9 mouse cellular contexts compared by ENCODE assay signal in the genomic region with DNA sequence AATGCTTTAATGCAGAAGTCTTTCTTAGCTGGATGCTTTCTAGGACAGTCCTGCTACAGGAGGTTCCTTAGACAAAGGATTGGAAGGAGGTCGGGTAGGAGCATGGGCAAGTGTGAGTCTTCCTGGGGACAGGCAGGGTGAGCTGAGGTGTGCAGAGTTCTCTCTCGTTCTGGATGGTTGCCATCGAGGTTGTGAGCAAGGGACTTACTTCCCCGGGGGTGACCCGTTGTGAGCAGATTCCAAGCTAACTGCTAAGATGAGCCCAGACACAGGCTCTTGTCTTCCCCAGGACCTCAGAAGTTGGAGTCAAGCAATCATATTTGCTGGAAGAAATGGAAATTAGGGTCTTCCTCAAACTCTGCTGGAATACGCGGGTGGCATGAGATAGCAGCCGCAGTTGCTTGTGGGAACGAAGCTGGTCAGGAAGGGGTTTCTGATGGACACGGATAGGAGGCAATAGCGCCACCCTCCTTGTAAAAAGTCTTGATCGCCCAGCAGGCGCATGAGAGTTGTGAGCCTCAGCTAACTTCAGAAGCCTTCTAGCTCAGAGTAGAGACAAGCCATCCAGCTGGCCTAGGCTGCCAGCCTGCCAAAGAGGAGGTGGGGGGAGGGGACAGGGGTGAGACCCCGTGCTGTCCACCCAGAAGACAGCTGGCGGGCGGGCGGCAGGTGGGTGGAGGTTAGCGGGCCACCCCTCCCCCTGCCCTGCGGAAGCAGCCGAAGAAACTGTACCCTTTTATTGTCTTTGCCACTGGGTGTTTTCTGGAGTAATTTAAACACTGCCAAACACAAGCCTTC. TPM values are rescaled to one million over a fixed set of nuclear protein-coding genes. Genes with fewer than 3 reads are reported as not detected.
DNase-seq lines count a peak whose midpoint lies in the region; ATAC-seq and TF ChIP-seq lines count a peak whose summit lies in the region.
"Had no signal": no experiment of that assay in that cellular context is flagged by ENCODE, and none has a peak within 500 bp of the region (broad histone marks: within the 10 kb centered on the region; RNA-seq: fewer than 3 reads in every experiment).

No protein-coding gene starts in this region.

- H3K36me3 ChIP-seq in intestine, embryonic 16.5 days (ENCODE audit: control insufficient read depth, insufficient read depth, low read length), result no peaks in the 10 kb centered on the region
- no peaks in the 10 kb centered on the region for H3K36me3 ChIP-seq in liver, embryonic 12.5 days
- H3K36me3 ChIP-seq in stomach, embryonic 16.5 days (ENCODE audit: control insufficient read depth, insufficient read depth, low read length), result no peaks in the 10 kb centered on the region

- H3K27ac ChIP-seq in cortical plate, adult 2 months (ENCODE audit: insufficient read depth, low read length), result no peak overlapping the region
- peak overlapping the region; percentile 86 for H3K27ac ChIP-seq in intestine, embryonic 16.5 days (ENCODE audit: low read length)
- H3K27ac ChIP-seq in liver, embryonic 12.5 days, result peak overlapping the region; percentile 100
- peak overlapping the region; percentile 96 for H3K27ac ChIP-seq in stomach, embryonic 16.5 days (ENCODE audit: low read length)

- H3K9me3 ChIP-seq in intestine, embryonic 16.5 days (ENCODE audit: control insufficient read depth, low read length), result no peaks in the 10 kb centered on the region
- no peaks in the 10 kb centered on the region for H3K9me3 ChIP-seq in liver, embryonic 12.5 days (replicated peaks)
- no peaks in the 10 kb centered on the region for H3K9me3 ChIP-seq in stomach, embryonic 16.5 days (replicated peaks; ENCODE audit: control insufficient read depth, low read length)

- peak; percentile 50 for DNase-seq in layer of hippocampus, adult 11-12 months (ENCODE audit: low spot score)
- DNase-seq in layer of hippocampus, adult 9-10 months (ENCODE audit: low spot score), result no peak
- peak; percentile 61 for DNase-seq in gastrocnemius, postnatal 10 days

- peak overlapping the region; percentile 23 for H3K4me3 ChIP-seq in cortical plate, adult 2 months (ENCODE audit: insufficient read depth, low read length)
- H3K4me3 ChIP-seq in intestine, embryonic 16.5 days (ENCODE audit: low read length), result peak overlapping the region; percentile 49
- H3K4me3 ChIP-seq in liver, embryonic 12.5 days, result peak overlapping the region; percentile 61
- H3K4me3 ChIP-seq in stomach, embryonic 16.5 days (replicated peaks; ENCODE audit: low read length), result peak overlapping the region; percentile 43

- H3K4me1 ChIP-seq in cortical plate, adult 2 months (ENCODE audit: control insufficient read depth, insufficient read depth, low read length), result peaks cover 1% of the 10 kb centered on the region; the same call in 1 of the 2 replicates
- peaks cover 29% of the 10 kb centered on the region for H3K4me1 ChIP-seq in intestine, embryonic 16.5 days (ENCODE audit: control insufficient read depth, insufficient read depth, low read length)
- peaks cover 76% of the 10 kb centered on the region for H3K4me1 ChIP-seq in liver, embryonic 12.5 days
- peaks cover 30% of the 10 kb centered on the region for H3K4me1 ChIP-seq in stomach, embryonic 16.5 days (ENCODE audit: control insufficient read depth, insufficient read depth, low read length)

- peak overlapping the region; percentile 89 for H3K4me2 ChIP-seq in intestine, embryonic 16.5 days (ENCODE audit: low read depth, low read length)
- H3K4me2 ChIP-seq in liver, embryonic 12.5 days, result peak overlapping the region; percentile 94
- H3K4me2 ChIP-seq in stomach, embryonic 16.5 days (ENCODE audit: low read depth, low read length), result peak overlapping the region; percentile 81

- TF ChIP-seq POLR2A in cortical plate, adult 2 months (IDR thresholded peaks at IDR 0.05; ENCODE audit: extremely low read depth, insufficient read depth, low read length), result no peak

- no peaks in the 10 kb centered on the region for H3K27me3 ChIP-seq in intestine, embryonic 16.5 days (replicated peaks; ENCODE audit: control insufficient read depth, insufficient read depth, low read length)
- no peaks in the 10 kb centered on the region for H3K27me3 ChIP-seq in liver, embryonic 12.5 days (replicated peaks)
- no peaks in the 10 kb centered on the region for H3K27me3 ChIP-seq in stomach, embryonic 16.5 days (ENCODE audit: control insufficient read depth, insufficient read depth, low read length)
- H3K27me3 ChIP-seq: Patski had no signal

- WGBS in intestine, embryonic 16.5 days, result 3% methylated on average over 20 of the region's 20 CpGs
- WGBS in liver, embryonic 12.5 days (ENCODE audit: insufficient replicate concordance), result 4% methylated on average over 20 of the region's 20 CpGs
- WGBS in stomach, embryonic 16.5 days, result 4% methylated on average over 20 of the region's 20 CpGs

- peak overlapping the region; percentile 68 for H3K9ac ChIP-seq in intestine, embryonic 16.5 days (ENCODE audit: low read depth, low read length)
- peak overlapping the region; percentile 87 for H3K9ac ChIP-seq in liver, embryonic 12.5 days
- H3K9ac ChIP-seq in stomach, embryonic 16.5 days (ENCODE audit: low read length), result peak overlapping the region; percentile 71

- TF ChIP-seq CTCF in cortical plate, adult 2 months (IDR thresholded peaks at IDR 0.05; ENCODE audit: extremely low read depth, insufficient read depth, low read length), result no peak

- ATAC-seq in intestine, embryonic 16.5 days, result peak; percentile 36
- peak; percentile 6 for ATAC-seq in liver, embryonic 12.5 days
- peak; percentile 11; the same call in 1 of the 2 replicates for ATAC-seq in monocyte, adult 5-6 weeks (replicated peaks; ENCODE audit: insufficient number of reproducible peaks, low FRiP score, low TSS enrichment, poor library complexity, severe bottlenecking)
- ATAC-seq in stomach, embryonic 16.5 days (ENCODE audit: insufficient read depth, low FRiP score), result peak; percentile 45

RNA-seq across cellular contexts. Expression of gene Wdr26, which starts 44.3 kb away (rescaled TPM):
- polyA plus RNA-seq in cortical plate, adult 2 months (2012; rRNA removed), result 48.6 and 50.7 TPM in 2 replicates
- total RNA-seq in gastrocnemius, postnatal 10 days (2021), result 100 to 1,000 TPM; 105 to 116 TPM
- polyA plus RNA-seq in intestine, embryonic 16.5 days (2015; fragmentation: Nextera tagmentation; extraction: Ambion mirVana), result 22.4 and 25.5 TPM in 2 replicates
- polyA plus RNA-seq in liver, embryonic 12.5 days (2016; fragmentation: Nextera tagmentation; extraction: Ambion mirVana), result 52.5 and 56.7 TPM in 2 replicates
- 228 to 273 TPM (median 242 TPM) in 3 replicates for total RNA-seq in monocyte, adult 5-6 weeks (2017)
- 24.7 and 25.9 TPM in 2 replicates for polyA plus RNA-seq in stomach, embryonic 16.5 days (2015; fragmentation: Nextera tagmentation; extraction: Ambion mirVana)
